Comparison of ENCODE assay signal across 26 mouse cellular contexts in the genomic region with DNA sequence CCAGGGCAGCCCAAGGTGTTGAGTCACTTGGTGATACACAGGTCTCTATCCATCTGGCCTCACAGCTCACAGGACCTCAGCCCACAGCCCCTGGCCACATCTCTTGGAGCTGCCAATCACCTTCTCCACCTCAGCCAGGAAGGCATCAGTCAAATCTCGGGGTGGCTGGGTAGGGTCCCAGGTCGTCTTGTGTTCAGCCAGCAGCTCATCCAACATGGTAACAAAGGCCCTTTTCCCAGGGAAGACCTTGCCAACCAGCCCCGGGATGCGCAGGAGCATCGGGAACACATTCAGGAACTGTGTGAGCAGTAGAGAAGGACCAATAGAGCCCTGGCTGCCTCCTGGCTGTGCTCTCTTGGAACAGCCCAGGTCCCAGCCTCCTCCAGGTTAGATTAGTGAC. TPM values are rescaled to one million over a fixed set of nuclear protein-coding genes. Genes with fewer than 3 reads are reported as not detected.
A peak's percentile ranks its signal among the peaks of the same experiment; 100 is the strongest.
DNase-seq lines count a peak whose midpoint lies in the region; ATAC-seq lines count a peak whose summit lies in the region.
"Had no signal": no experiment of that assay in that cellular context is flagged by ENCODE, and none has a peak within 500 bp of the region (broad histone marks: within the 10 kb centered on the region; RNA-seq: fewer than 3 reads in every experiment).

No protein-coding gene starts in this region.

- no peak overlapping the region for H3K9ac ChIP-seq in forebrain, embryonic 11.5 days (ENCODE audit: low read length)
- no peak overlapping the region for H3K9ac ChIP-seq in forebrain, embryonic 15.5 days (replicated peaks)
- H3K9ac ChIP-seq in hindbrain, embryonic 13.5 days, result no peak overlapping the region
- H3K9ac ChIP-seq: embryonic facial prominence, embryonic 12.5 days; forebrain, embryonic 12.5 days; forebrain, postnatal 0 days had no signal

- ATAC-seq in forebrain, embryonic 11.5 days (replicated peaks; ENCODE audit: low FRiP score), result no peak
- no peak for ATAC-seq in forebrain, embryonic 15.5 days (replicated peaks)
- ATAC-seq in hindbrain, embryonic 13.5 days (ENCODE audit: low FRiP score), result no peak
- ATAC-seq: activated CD4-positive, CD25-positive, alpha-beta regulatory T cell, adult 4 months; CD4-positive, CD25-positive, alpha-beta regulatory T cell, adult 4 months; forebrain, embryonic 14.5 days; forebrain, postnatal 0 days; Patski had no signal

- H3K4me2 ChIP-seq in forebrain, embryonic 11.5 days (ENCODE audit: low read depth, low read length, severe bottlenecking), result no peak overlapping the region
- H3K4me2 ChIP-seq in forebrain, embryonic 15.5 days (replicated peaks), result no peak overlapping the region
- H3K4me2 ChIP-seq in hindbrain, embryonic 13.5 days, result no peak overlapping the region
- H3K4me2 ChIP-seq: embryonic facial prominence, embryonic 12.5 days; forebrain, embryonic 12.5 days had no signal

- H3K27me3 ChIP-seq in forebrain, embryonic 11.5 days (ENCODE audit: control insufficient read depth, insufficient read depth, low read length), result no peaks in the 10 kb centered on the region
- H3K27me3 ChIP-seq in forebrain, embryonic 15.5 days, result no peaks in the 10 kb centered on the region
- no peaks in the 10 kb centered on the region for H3K27me3 ChIP-seq in hindbrain, embryonic 10.5 days (ENCODE audit: insufficient read depth, poor library complexity, severe bottlenecking)
- peaks cover 5% of the 10 kb centered on the region; the same call in 1 of the 2 replicates for H3K27me3 ChIP-seq in hindbrain, embryonic 13.5 days
- H3K27me3 ChIP-seq: embryonic facial prominence, embryonic 12.5 days; forebrain, embryonic 12.5 days; Patski had no signal

- H3K4me3 ChIP-seq in forebrain, embryonic 11.5 days (ENCODE audit: low read depth, low read length), result no peak overlapping the region
- no peak overlapping the region for H3K4me3 ChIP-seq in forebrain, embryonic 15.5 days
- no peak overlapping the region for H3K4me3 ChIP-seq in hindbrain, embryonic 10.5 days
- H3K4me3 ChIP-seq in hindbrain, embryonic 13.5 days, result no peak overlapping the region
- H3K4me3 ChIP-seq: embryonic facial prominence, embryonic 10.5 days; embryonic facial prominence, embryonic 12.5 days; forebrain, embryonic 12.5 days had no signal

- DNase-seq in forebrain, embryonic 11.5 days (ENCODE audit: low spot score), result peak; percentile 32
- no peak for DNase-seq in hindbrain, embryonic 10.5 days (ENCODE audit: low spot score)
- DNase-seq in kidney, postnatal 10 days, result peak; percentile 6
- no peak for DNase-seq in kidney, postnatal 25 days
- DNase-seq: adrenal gland, adult 8-10 months; adrenal gland, postnatal 14 days; adrenal gland, postnatal 36 days; B cell, adult 2 months; cerebellum, adult 11-12 months; cerebellum, adult 2 months; cerebellum, adult 9-10 months; cerebellum, postnatal 10 days; cerebellum, postnatal 25 days; forebrain, postnatal 0 days had no signal

- H3K36me3 ChIP-seq in forebrain, embryonic 11.5 days (ENCODE audit: control insufficient read depth, insufficient read depth, low read length), result no peaks in the 10 kb centered on the region
- no peaks in the 10 kb centered on the region for H3K36me3 ChIP-seq in forebrain, embryonic 15.5 days
- no peaks in the 10 kb centered on the region for H3K36me3 ChIP-seq in hindbrain, embryonic 10.5 days
- no peaks in the 10 kb centered on the region for H3K36me3 ChIP-seq in hindbrain, embryonic 13.5 days
- H3K36me3 ChIP-seq: embryonic facial prominence, embryonic 10.5 days; forebrain, embryonic 12.5 days; G1E had no signal

- H3K9me3 ChIP-seq in forebrain, embryonic 11.5 days (ENCODE audit: control insufficient read depth, low read length), result no peaks in the 10 kb centered on the region
- no peaks in the 10 kb centered on the region for H3K9me3 ChIP-seq in forebrain, embryonic 15.5 days
- H3K9me3 ChIP-seq in hindbrain, embryonic 10.5 days, result no peaks in the 10 kb centered on the region
- no peaks in the 10 kb centered on the region for H3K9me3 ChIP-seq in hindbrain, embryonic 13.5 days
- H3K9me3 ChIP-seq: embryonic facial prominence, embryonic 10.5 days; embryonic facial prominence, embryonic 12.5 days; forebrain, embryonic 12.5 days; G1E had no signal

- H3K4me1 ChIP-seq in forebrain, embryonic 11.5 days (replicated peaks; ENCODE audit: control insufficient read depth, insufficient read depth, low read length), result no peaks in the 10 kb centered on the region
- H3K4me1 ChIP-seq in forebrain, embryonic 15.5 days, result peaks cover 10% of the 10 kb centered on the region; the same call in 1 of the 2 replicates
- peaks cover 36% of the 10 kb centered on the region for H3K4me1 ChIP-seq in hindbrain, embryonic 10.5 days (replicated peaks)
- H3K4me1 ChIP-seq in hindbrain, embryonic 13.5 days (replicated peaks), result peaks cover 9% of the 10 kb centered on the region
- H3K4me1 ChIP-seq: embryonic facial prominence, embryonic 12.5 days had no signal

- no peak overlapping the region for H3K27ac ChIP-seq in forebrain, embryonic 11.5 days (ENCODE audit: low read depth, low read length)
- H3K27ac ChIP-seq in forebrain, embryonic 15.5 days (replicated peaks), result no peak overlapping the region
- H3K27ac ChIP-seq in hindbrain, embryonic 10.5 days, result 0 out of 2 replicates have a peak overlapping the region, but pooled peaks have one; percentile 4
- no peak overlapping the region for H3K27ac ChIP-seq in hindbrain, embryonic 13.5 days
- H3K27ac ChIP-seq: embryonic facial prominence, embryonic 10.5 days; embryonic facial prominence, embryonic 12.5 days; forebrain, embryonic 12.5 days had no signal

- whole genome bisulfite sequencing in forebrain, embryonic 11.5 days, result 87% methylated on average over 5 of the region's 5 CpGs
- WGBS in forebrain, embryonic 15.5 days, result 87% methylated on average over 5 of the region's 5 CpGs
- 85% methylated on average over 5 of the region's 5 CpGs for WGBS in hindbrain, embryonic 10.5 days
- WGBS in hindbrain, embryonic 13.5 days, result 88% methylated on average over 5 of the region's 5 CpGs

RNA-seq across cellular contexts. Expression of a gene that starts 7.1 kb away (rescaled TPM):
- 2.5 and 3.6 TPM in 2 replicates for polyA plus RNA-seq in forebrain, embryonic 11.5 days (2014; fragmentation: Nextera tagmentation; extraction: Ambion mirVana)
- polyA plus RNA-seq in forebrain, embryonic 15.5 days (2015; fragmentation: Nextera tagmentation; extraction: Ambion mirVana), result 1.9 and 2.7 TPM in 2 replicates
- 2.5 and 3.0 TPM in 2 replicates for polyA plus RNA-seq in hindbrain, embryonic 10.5 days (2016; fragmentation: Nextera tagmentation; extraction: Ambion mirVana)
- 2.1 and 2.6 TPM in 2 replicates for polyA plus RNA-seq in hindbrain, embryonic 13.5 days (2015; fragmentation: Nextera tagmentation; extraction: Ambion mirVana)
- polyA plus RNA-seq: G1E had no signal

RNA-seq across cellular contexts. Expression of a gene that starts 18.9 kb away (rescaled TPM):
- 251 and 275 TPM in 2 replicates for polyA plus RNA-seq in forebrain, embryonic 11.5 days (2014; fragmentation: Nextera tagmentation; extraction: Ambion mirVana)
- polyA plus RNA-seq in forebrain, embryonic 15.5 days (2015; fragmentation: Nextera tagmentation; extraction: Ambion mirVana), result 322 and 334 TPM in 2 replicates
- polyA plus RNA-seq in hindbrain, embryonic 10.5 days (2016; fragmentation: Nextera tagmentation; extraction: Ambion mirVana), result 267 and 273 TPM in 2 replicates
- polyA plus RNA-seq in hindbrain, embryonic 13.5 days (2015; fragmentation: Nextera tagmentation; extraction: Ambion mirVana), result 363 and 382 TPM in 2 replicates

RNA-seq across cellular contexts. Expression of a gene that starts 20.8 kb away (rescaled TPM):
- polyA plus RNA-seq in forebrain, embryonic 11.5 days (2014; fragmentation: Nextera tagmentation; extraction: Ambion mirVana), result not detected in 2 replicates
- not detected in 2 replicates for polyA plus RNA-seq in forebrain, embryonic 15.5 days (2015; fragmentation: Nextera tagmentation; extraction: Ambion mirVana)
- polyA plus RNA-seq in hindbrain, embryonic 10.5 days (2016; fragmentation: Nextera tagmentation; extraction: Ambion mirVana), result not detected in 2 replicates
- polyA plus RNA-seq in hindbrain, embryonic 13.5 days (2015; fragmentation: Nextera tagmentation; extraction: Ambion mirVana), result not detected in 2 replicates
- polyA plus RNA-seq: activated CD4-positive, CD25-positive, alpha-beta regulatory T cell, adult 4 months; CD4-positive, CD25-positive, alpha-beta regulatory T cell, adult 4 months; cerebellum, adult 2 months; cortical plate, adult 2 months; embryonic facial prominence, embryonic 10.5 days; embryonic facial prominence, embryonic 12.5 days; embryonic facial prominence, embryonic 14.5 days; forebrain, embryonic 12.5 days; forebrain, embryonic 14.5 days; forebrain, postnatal 0 days; G1E; Patski had no signal

RNA-seq across cellular contexts. Expression of a gene that starts 34.0 kb away (rescaled TPM):
- not detected in 2 replicates for polyA plus RNA-seq in forebrain, embryonic 11.5 days (2014; fragmentation: Nextera tagmentation; extraction: Ambion mirVana)
- polyA plus RNA-seq in forebrain, embryonic 15.5 days (2015; fragmentation: Nextera tagmentation; extraction: Ambion mirVana), result 0.46 TPM in 1 of 2 replicates, not detected in the other
- not detected in 2 replicates for polyA plus RNA-seq in hindbrain, embryonic 10.5 days (2016; fragmentation: Nextera tagmentation; extraction: Ambion mirVana)
- not detected in 2 replicates for polyA plus RNA-seq in hindbrain, embryonic 13.5 days (2015; fragmentation: Nextera tagmentation; extraction: Ambion mirVana)
- polyA plus RNA-seq: activated CD4-positive, CD25-positive, alpha-beta regulatory T cell, adult 4 months; CD4-positive, CD25-positive, alpha-beta regulatory T cell, adult 4 months; cerebellum, adult 2 months; cortical plate, adult 2 months; embryonic facial prominence, embryonic 10.5 days; embryonic facial prominence, embryonic 12.5 days; embryonic facial prominence, embryonic 14.5 days; forebrain, embryonic 12.5 days; forebrain, embryonic 14.5 days; forebrain, postnatal 0 days; G1E had no signal

RNA-seq across cellular contexts. Expression of a gene that starts 34.2 kb away (rescaled TPM):
- polyA plus RNA-seq in forebrain, embryonic 11.5 days (2014; fragmentation: Nextera tagmentation; extraction: Ambion mirVana), result 236 and 244 TPM in 2 replicates
- 292 and 313 TPM in 2 replicates for polyA plus RNA-seq in forebrain, embryonic 15.5 days (2015; fragmentation: Nextera tagmentation; extraction: Ambion mirVana)
- 269 and 314 TPM in 2 replicates for polyA plus RNA-seq in hindbrain, embryonic 10.5 days (2016; fragmentation: Nextera tagmentation; extraction: Ambion mirVana)
- polyA plus RNA-seq in hindbrain, embryonic 13.5 days (2015; fragmentation: Nextera tagmentation; extraction: Ambion mirVana), result 348 and 365 TPM in 2 replicates

Comparison
In these comparisons a context has a peak if more than half of its experiments do, and no peak if none do; other contexts are left out.
1. DNase-seq: peak in forebrain, embryonic 11.5 days (single experiment) and kidney, postnatal 10 days (single experiment); none in hindbrain, embryonic 10.5 days (single experiment) and kidney, postnatal 25 days (0 of 2).